ENCODE assay signal across 19 mouse cellular contexts in the genomic region with DNA sequence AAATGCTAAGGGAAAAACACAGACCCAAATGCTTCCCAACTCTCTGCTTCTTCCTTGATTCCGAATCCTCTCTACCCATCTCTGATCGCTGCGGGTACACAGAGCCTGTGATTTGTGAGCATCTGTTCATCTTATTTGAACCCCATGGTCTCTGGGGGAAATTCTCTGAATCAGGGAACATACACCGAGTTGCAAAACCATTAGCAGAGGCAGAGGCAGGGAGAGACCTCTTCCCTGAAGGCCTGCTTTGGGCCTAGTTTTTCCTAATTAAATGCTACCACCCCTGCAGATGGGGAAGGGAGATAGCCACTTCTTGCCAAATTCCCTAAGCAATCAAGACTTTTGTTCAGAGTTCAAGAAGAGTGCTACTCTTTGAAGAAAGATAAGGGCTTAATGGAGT.
"Had no signal": no experiment of that assay in that cellular context is flagged by ENCODE, and none has a peak within 500 bp of the region (broad histone marks: within the 10 kb centered on the region; RNA-seq: fewer than 3 reads in every experiment).

No protein-coding gene starts in this region.

- ATAC-seq: liver, postnatal 0 days; midbrain, embryonic 15.5 days had no signal

- H3K27ac ChIP-seq: liver, embryonic 13.5 days; liver, embryonic 15.5 days; midbrain, embryonic 10.5 days; midbrain, embryonic 15.5 days; neural tube, embryonic 13.5 days; neural tube, embryonic 15.5 days had no signal

- H3K36me3 ChIP-seq: liver, embryonic 13.5 days; liver, embryonic 15.5 days; midbrain, embryonic 10.5 days; midbrain, embryonic 15.5 days; neural tube, embryonic 13.5 days; neural tube, embryonic 15.5 days had no signal

- H3K4me2 ChIP-seq: liver, embryonic 13.5 days; liver, embryonic 15.5 days; lung, embryonic 14.5 days; midbrain, embryonic 15.5 days; neural tube, embryonic 13.5 days; neural tube, embryonic 15.5 days had no signal

- H3K4me1 ChIP-seq: liver, embryonic 13.5 days; liver, embryonic 15.5 days had no signal

- H3K9me3 ChIP-seq: liver, embryonic 13.5 days; liver, embryonic 15.5 days; midbrain, embryonic 10.5 days; midbrain, embryonic 15.5 days; neural tube, embryonic 13.5 days; neural tube, embryonic 15.5 days had no signal

- H3K27me3 ChIP-seq: liver, embryonic 13.5 days; liver, embryonic 15.5 days; midbrain, embryonic 15.5 days; neural tube, embryonic 13.5 days; neural tube, embryonic 15.5 days had no signal

- DNase-seq: liver, embryonic 13.5 days; liver, postnatal 0 days; lung, embryonic 14.5 days; lung, postnatal 10 days; lung, postnatal 4 days; retina, postnatal 1 day; right cerebral cortex, adult 18-20 months; right cerebral cortex, postnatal 25 days; right cerebral cortex, postnatal 4 days; spleen, adult 18-20 months; thymus, adult 18-20 months; thymus, postnatal 14 days; thymus, postnatal 36 days had no signal

- H3K4me3 ChIP-seq: liver, embryonic 13.5 days; liver, embryonic 15.5 days; midbrain, embryonic 10.5 days; midbrain, embryonic 15.5 days; myocyte; neural tube, embryonic 13.5 days; neural tube, embryonic 15.5 days had no signal

- H3K9ac ChIP-seq: liver, embryonic 13.5 days; liver, embryonic 15.5 days; liver, postnatal 0 days; lung, embryonic 14.5 days; midbrain, embryonic 15.5 days; neural tube, embryonic 13.5 days; neural tube, embryonic 15.5 days had no signal
